Mouse (Mus musculus): Measurements from ENCODE around the gene Izumo4. TPM values are rescaled to one million over a fixed set of nuclear protein-coding genes. Genes with fewer than 3 reads are reported as not detected.

The Izumo4 gene
- polyA plus RNA-seq, 1 experiment from 2014 or later = 46.8 TPM

- H3K4me2 ChIP-seq = no peak overlapping the region
- H3K27me3 ChIP-seq (replicated peaks) = no peaks in the 10 kb centered on the region
- no peaks in the 10 kb centered on the region for H3K9me3 ChIP-seq (replicated peaks)
- peaks cover 33% of the 10 kb centered on the region for H3K36me3 ChIP-seq
- H3K4me3 ChIP-seq (replicated peaks) = no peak overlapping the region
- no peak overlapping the region for H3K27ac ChIP-seq (replicated peaks)
- peaks cover 20% of the 10 kb centered on the region for H3K4me1 ChIP-seq
- no peak for ATAC-seq (ENCODE audit: low FRiP score)
- WGBS = 59% methylated on average over 5 of the region's 5 CpGs
- H3K9ac ChIP-seq (replicated peaks) = 0 out of 2 replicates have a peak overlapping the region, but pooled peaks have one; percentile 14
These were observed 38.3 kb upstream of the Izumo4 start for GRCm38 (mm10) chr10:80663485-80664196.

DNA sequence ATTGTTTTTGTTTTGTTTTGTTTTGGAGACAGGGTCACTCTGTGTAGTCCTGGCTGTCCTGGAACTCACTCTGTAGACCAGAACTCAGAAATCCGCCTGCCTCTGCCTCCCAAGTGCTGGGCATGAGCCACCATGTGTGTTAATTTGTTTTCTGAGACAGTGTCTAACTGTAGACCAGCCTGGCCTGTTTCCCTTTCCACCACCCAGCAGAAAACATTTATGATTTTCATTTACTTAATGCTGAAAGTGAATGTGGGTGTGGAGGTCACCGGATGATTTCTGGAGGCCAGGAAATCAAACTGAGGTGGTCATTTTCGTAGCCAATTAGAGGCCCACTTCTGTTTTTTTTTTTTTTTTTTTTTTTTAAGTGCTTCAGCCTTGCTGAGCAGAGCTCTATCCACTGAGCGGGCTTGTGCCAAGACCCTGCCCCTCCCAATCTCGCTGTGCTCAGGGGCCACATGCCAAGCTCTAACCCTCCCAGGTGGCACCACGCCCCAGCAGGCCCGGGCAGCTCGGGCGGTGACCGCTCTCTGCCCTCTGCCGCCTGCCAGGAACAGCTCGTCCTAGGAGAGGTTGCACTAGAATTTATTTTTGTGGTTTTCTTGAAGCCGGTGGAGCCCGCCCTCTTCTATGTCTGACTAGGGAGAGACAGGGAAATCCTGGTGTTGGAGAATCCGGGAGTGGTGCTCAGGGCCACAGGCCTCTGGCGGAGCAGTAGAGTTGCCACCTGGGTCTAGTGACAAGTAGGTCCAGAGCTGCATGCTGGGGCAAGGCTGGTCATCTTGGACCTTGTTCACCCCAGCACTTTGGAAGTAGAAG lies 37.6 kb upstream of the Izumo4 start:
- peaks cover 41% of the 10 kb centered on the region for H3K36me3 ChIP-seq
- peak overlapping the region; percentile 60; the same call in 1 of the 2 replicates for H3K27ac ChIP-seq (replicated peaks)
- 0 out of 2 replicates have a peak, but pooled peaks have one; percentile 2 for ATAC-seq (ENCODE audit: low FRiP score)
- H3K4me2 ChIP-seq = peak overlapping the region; percentile 40
- no peaks in the 10 kb centered on the region for H3K27me3 ChIP-seq (replicated peaks)
- no peak overlapping the region for H3K4me3 ChIP-seq (replicated peaks)
- H3K9me3 ChIP-seq (replicated peaks) = no peaks in the 10 kb centered on the region
- WGBS = 43% methylated on average over 16 of the region's 16 CpGs
- peaks cover 15% of the 10 kb centered on the region; the same call in 1 of the 2 replicates for H3K4me1 ChIP-seq
- no peak overlapping the region for H3K9ac ChIP-seq (replicated peaks)

DNA sequence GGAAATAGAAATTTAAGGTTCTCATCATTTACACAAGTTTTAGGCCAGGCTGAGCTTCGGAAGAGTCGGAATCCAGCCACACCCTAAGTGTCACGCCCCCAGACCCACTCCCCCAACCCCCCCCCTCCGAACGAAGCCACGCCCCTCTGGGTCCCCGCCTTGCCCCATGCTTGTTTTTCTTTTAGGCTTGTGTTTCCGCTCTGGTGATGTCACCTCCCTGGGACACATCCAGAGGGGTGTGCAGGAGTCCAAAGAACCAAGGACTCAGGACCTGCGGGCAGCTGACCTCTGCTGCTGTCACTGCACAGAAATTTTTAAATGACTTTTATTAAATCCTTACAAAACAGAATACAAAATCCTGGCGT lies 37.0 kb upstream of the Izumo4 start:
- 19% methylated on average over 10 of the region's 10 CpGs for WGBS

DNA sequence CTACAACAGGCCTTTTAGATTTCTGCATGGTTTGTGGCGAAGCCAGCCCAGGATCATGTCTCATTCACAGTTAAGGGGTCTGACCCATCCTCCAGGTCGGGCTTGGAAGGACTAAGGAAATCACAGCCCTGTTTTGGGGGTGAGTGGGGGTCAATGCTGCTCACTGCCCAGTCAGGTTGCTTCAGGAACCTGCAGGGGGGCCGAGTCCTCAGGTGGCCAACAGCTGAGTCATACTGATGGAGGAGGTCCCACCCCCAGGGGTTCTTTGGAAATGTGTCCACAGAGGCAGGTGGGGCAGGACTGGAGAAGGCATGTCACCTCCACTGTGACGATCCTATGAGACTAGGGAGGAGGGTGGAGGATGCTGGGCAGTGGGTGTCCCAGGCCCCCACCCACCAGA lies 36.5 kb upstream of the Izumo4 start:
- peak overlapping the region; percentile 60; the same call in 1 of the 2 replicates for H3K27ac ChIP-seq (replicated peaks)
- peaks cover 22% of the 10 kb centered on the region; the same call in 1 of the 2 replicates for H3K4me1 ChIP-seq
- H3K9me3 ChIP-seq (replicated peaks) = no peaks in the 10 kb centered on the region
- peaks cover 52% of the 10 kb centered on the region for H3K36me3 ChIP-seq
- no peak for ATAC-seq (ENCODE audit: low FRiP score)
- H3K9ac ChIP-seq (replicated peaks) = no peak overlapping the region
- WGBS = 62% methylated on average over 4 of the region's 4 CpGs
- H3K4me2 ChIP-seq = no peak overlapping the region
- no peaks in the 10 kb centered on the region for H3K27me3 ChIP-seq (replicated peaks)
- no peak overlapping the region for H3K4me3 ChIP-seq (replicated peaks)

More for the DNA sequence above, 37.0 kb upstream of the Izumo4 start:
- H3K27ac ChIP-seq (replicated peaks) = peak overlapping the region; percentile 60; the same call in 1 of the 2 replicates
- no peaks in the 10 kb centered on the region for H3K9me3 ChIP-seq (replicated peaks)
- no peak overlapping the region for H3K4me3 ChIP-seq (replicated peaks)
- no peak overlapping the region for H3K9ac ChIP-seq (replicated peaks)
- H3K36me3 ChIP-seq = peaks cover 47% of the 10 kb centered on the region
- no peaks in the 10 kb centered on the region for H3K27me3 ChIP-seq (replicated peaks)
- ATAC-seq (ENCODE audit: low FRiP score) = 0 out of 2 replicates have a peak, but pooled peaks have one; percentile 11
- H3K4me2 ChIP-seq = peak overlapping the region; percentile 40
- peaks cover 17% of the 10 kb centered on the region; the same call in 1 of the 2 replicates for H3K4me1 ChIP-seq

GRCm38 (mm10) chr10:80665981-80666733 lies 35.8 kb upstream of the Izumo4 start:
- no peak overlapping the region for H3K4me2 ChIP-seq
- no peak overlapping the region for H3K9ac ChIP-seq (replicated peaks)
- H3K9me3 ChIP-seq (replicated peaks) = no peaks in the 10 kb centered on the region
- no peak for ATAC-seq (ENCODE audit: low FRiP score)
- WGBS = 80% methylated on average over 10 of the region's 10 CpGs
- H3K4me3 ChIP-seq (replicated peaks) = no peak overlapping the region
- H3K4me1 ChIP-seq = peaks cover 28% of the 10 kb centered on the region; the same call in 1 of the 2 replicates
- no peaks in the 10 kb centered on the region for H3K27me3 ChIP-seq (replicated peaks)
- H3K36me3 ChIP-seq = peaks cover 59% of the 10 kb centered on the region
- H3K27ac ChIP-seq (replicated peaks) = no peak overlapping the region

- peaks cover 35% of the 10 kb centered on the region for H3K4me1 ChIP-seq
- peaks cover 66% of the 10 kb centered on the region for H3K36me3 ChIP-seq
- H3K4me2 ChIP-seq = no peak overlapping the region
- no peaks in the 10 kb centered on the region for H3K9me3 ChIP-seq (replicated peaks)
- no peaks in the 10 kb centered on the region for H3K27me3 ChIP-seq (replicated peaks)
- no peak for ATAC-seq (ENCODE audit: low FRiP score)
- H3K4me3 ChIP-seq (replicated peaks) = no peak overlapping the region
- 86% methylated on average over 19 of the region's 19 CpGs for WGBS
- H3K27ac ChIP-seq (replicated peaks) = no peak overlapping the region
- no peak overlapping the region for H3K9ac ChIP-seq (replicated peaks)
These were observed 35.1 kb upstream of the Izumo4 start for GRCm38 (mm10) chr10:80666837-80667412.

- no peaks in the 10 kb centered on the region for H3K9me3 ChIP-seq (replicated peaks)
- H3K9ac ChIP-seq (replicated peaks) = no peak overlapping the region
- H3K4me2 ChIP-seq = no peak overlapping the region
- H3K4me1 ChIP-seq = peaks cover 51% of the 10 kb centered on the region
- WGBS = 82% methylated on average over 11 of the region's 11 CpGs
- no peak for ATAC-seq (ENCODE audit: low FRiP score)
- no peak overlapping the region for H3K27ac ChIP-seq (replicated peaks)
- H3K27me3 ChIP-seq (replicated peaks) = no peaks in the 10 kb centered on the region
- no peak overlapping the region for H3K4me3 ChIP-seq (replicated peaks)
- H3K36me3 ChIP-seq = peaks cover 68% of the 10 kb centered on the region
These were observed 33.4 kb upstream of the Izumo4 start for GRCm38 (mm10) chr10:80668614-80669013.

DNA sequence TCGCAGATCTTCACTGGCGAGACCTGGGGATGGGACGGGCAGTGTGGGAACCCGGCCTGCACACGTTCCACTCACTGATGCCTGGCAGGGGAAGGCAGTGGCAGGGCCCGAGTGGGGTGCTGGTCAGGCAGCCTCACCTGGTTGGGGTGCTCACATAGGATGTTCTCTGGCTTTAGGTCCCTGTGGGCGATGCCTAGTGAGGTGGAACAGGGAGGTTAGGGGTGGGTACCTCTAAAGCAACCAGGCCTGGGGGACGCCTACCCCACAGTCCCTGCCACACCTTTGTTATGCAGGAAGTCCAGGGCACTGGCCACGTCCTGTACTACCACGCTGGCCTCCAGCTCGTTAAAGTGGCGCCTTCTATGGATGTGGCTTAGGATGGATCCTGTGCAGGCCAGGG lies 33.0 kb upstream of the Izumo4 start:
- Histone ChIP-seq H3K4me3 (replicated peaks) (no peak overlapping the region), H3K4me2 (no peak overlapping the region), H3K27ac (replicated peaks) (no peak overlapping the region), H3K4me1 (peaks cover 55% of the 10 kb centered on the region), H3K36me3 (peaks cover 68% of the 10 kb centered on the region), H3K27me3 (replicated peaks) (no peaks in the 10 kb centered on the region), H3K9ac (replicated peaks) (no peak overlapping the region), H3K9me3 (replicated peaks) (no peaks in the 10 kb centered on the region)
- no peak for ATAC-seq (ENCODE audit: low FRiP score)
- 95% methylated on average over 12 of the region's 12 CpGs for WGBS

- Histone ChIP-seq H3K4me1 (peaks cover 59% of the 10 kb centered on the region), H3K27me3 (replicated peaks) (no peaks in the 10 kb centered on the region), H3K4me2 (no peak overlapping the region), H3K36me3 (peaks cover 68% of the 10 kb centered on the region), H3K9me3 (replicated peaks) (no peaks in the 10 kb centered on the region), H3K9ac (replicated peaks) (no peak overlapping the region), H3K27ac (replicated peaks) (no peak overlapping the region), H3K4me3 (replicated peaks) (no peak overlapping the region)
- no peak; the same call in 1 of the 2 replicates for ATAC-seq (ENCODE audit: low FRiP score)
- WGBS = 94% methylated on average over 7 of the region's 7 CpGs
These were observed 32.1 kb upstream of the Izumo4 start for GRCm38 (mm10) chr10:80669737-80670485.

GRCm38 (mm10) chr10:80670531-80670930 lies 31.5 kb upstream of the Izumo4 start:
- H3K4me1 ChIP-seq = peaks cover 57% of the 10 kb centered on the region
- H3K4me2 ChIP-seq = no peak overlapping the region
- H3K4me3 ChIP-seq (replicated peaks) = no peak overlapping the region
- 90% methylated on average over 2 of the region's 2 CpGs for WGBS
- H3K27ac ChIP-seq (replicated peaks) = no peak overlapping the region
- ATAC-seq (ENCODE audit: low FRiP score) = no peak
- H3K9ac ChIP-seq (replicated peaks) = no peak overlapping the region
- no peaks in the 10 kb centered on the region for H3K9me3 ChIP-seq (replicated peaks)
- H3K27me3 ChIP-seq (replicated peaks) = no peaks in the 10 kb centered on the region
- peaks cover 64% of the 10 kb centered on the region for H3K36me3 ChIP-seq
